Mouse (Mus musculus): ENCODE data around the gene Kcnk6.

DNA sequence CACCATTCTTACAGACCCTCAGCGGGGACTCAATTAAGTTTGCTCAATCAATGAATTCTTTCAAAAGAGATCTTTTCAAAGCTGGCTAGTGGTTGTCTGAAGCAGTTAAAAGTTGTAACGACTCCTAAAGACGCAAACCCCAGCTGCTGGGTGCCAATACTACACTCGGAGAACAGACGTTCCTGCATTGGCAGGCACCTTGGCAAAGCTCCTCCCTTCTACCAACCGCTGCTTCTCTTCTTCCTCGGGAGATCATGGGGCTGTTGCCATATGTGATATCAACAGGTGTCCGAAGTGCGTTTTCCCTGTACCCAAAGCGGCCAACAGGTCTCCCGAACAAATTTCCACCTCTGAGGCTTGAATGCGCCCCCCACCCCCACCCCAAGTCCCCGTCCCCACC is 48.5 kb upstream of the Kcnk6 start:
- TF ChIP-seq CTCF (IDR thresholded peaks at IDR 0.05; ENCODE audit: insufficient read depth, low read length) (no peak), POLR2A (IDR thresholded peaks at IDR 0.05; ENCODE audit: borderline replicate concordance, extremely low read depth, low read depth, low read length) (no peak)

Data from lung, adult 2 months (tissue).